Mouse (Mus musculus) ovary, adult 2 months (tissue): ENCODE measurements around the gene Smim7. TPM values are rescaled to one million over a fixed set of nuclear protein-coding genes. Genes with fewer than 3 reads are reported as not detected.

Source experiments
- polyA plus RNA-seq: library from polyadenylated mRNA; depleted of rRNA; stranded (reverse); fragments of >200 nt; gene quantifications from 2 replicates; pipeline ENCODE4 v1.2.3, GENCODE M21; 2012; rRNA removed

Smim7 gene
- polyA plus RNA-seq = 39.8 and 43.6 TPM in 2 replicates

DNA sequence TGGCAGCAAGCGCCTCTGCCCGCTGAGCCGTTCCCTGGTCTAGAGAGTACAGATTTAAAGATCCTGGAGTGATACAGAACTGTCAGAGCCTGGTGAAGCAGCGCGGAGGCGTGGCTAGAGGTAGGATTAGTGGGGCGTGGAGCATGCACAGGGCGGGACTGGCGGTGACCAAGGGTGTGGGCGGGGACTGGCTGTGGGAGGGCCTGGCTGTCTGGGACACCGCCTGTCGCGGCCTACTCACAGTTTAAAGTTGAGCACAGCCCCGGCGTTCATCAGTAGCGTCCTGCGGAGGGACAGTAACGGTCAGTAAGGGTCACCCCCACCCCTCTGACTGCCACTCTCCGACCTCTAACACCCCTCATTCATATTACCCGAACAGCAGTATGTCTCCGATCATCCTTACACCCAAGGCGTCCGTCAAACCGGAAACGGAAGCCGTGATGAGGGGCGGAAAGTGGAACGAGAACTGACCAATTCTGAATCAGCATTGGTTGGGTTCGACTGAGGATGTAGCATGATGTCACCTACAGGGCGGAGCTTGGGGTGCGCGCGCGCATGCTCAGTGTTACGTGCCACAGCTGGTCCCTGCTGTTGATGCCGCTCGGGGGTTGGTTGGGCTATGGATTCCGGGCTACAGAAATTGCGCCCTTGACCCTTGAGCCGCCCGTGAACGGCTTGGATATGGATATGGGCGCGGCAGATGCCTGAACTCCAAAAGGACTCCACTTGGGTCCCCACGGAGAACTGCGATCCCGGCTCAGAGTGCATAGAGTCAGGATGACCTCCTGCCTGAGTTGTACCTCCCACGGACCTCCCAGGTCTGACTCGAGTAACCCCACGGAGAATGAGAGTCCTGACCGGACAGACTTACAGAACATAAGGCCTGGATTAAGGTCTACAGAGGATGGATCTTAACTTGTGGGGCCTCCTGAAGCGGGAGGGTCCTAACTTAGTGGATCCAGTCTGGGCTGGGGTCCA, at the start of gene Smim7:
Smim7 (minus strand) TSS at position 456 of the 978 bp plus-strand sequence.

DNA sequence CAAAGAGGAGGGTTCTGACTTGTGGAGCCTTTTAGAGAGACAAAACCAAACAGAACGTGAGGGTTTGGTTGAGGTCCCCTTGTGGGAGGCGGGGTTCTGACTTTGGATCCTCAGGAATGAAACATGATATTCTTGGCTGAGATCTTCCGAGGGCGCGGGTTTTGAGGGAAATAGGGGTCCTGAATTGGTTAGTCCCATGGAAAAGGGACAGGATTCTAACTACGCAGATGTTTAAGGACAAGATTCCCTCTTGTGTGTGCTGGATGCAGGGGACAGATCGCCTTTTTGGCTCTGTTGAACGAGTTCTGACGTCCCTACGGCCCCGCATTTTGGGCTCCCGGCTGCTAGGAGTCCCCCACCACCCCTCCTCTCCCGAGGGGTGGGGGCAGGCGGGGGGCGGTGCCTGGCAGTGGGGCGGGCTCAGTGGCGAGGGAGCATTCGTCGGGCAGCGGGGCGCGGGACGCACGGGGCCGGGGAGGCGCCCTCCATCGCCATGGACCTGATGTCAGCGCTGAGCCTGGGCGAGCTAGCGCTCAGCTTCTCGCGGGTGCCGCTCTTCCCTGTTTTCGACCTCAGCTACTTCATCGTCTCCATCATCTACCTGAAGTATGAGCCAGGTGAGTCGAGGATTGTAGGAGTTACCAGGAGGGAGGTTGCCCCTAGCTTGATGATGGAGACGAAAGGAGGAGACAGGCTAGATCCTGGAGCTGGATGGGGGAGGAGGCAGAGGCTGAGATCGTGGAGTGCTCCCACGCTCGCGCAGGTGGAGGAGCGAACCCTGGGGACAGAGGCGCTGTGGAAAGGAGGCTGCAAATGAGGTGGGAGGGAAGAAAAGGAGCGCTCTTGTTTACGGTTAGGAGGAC, 954 bp upstream of the Smim7 start, which contains the start of gene Tmem38a:
Tmem38a (plus strand) TSS at position 445 of the 863 bp plus-strand sequence.

DNA sequence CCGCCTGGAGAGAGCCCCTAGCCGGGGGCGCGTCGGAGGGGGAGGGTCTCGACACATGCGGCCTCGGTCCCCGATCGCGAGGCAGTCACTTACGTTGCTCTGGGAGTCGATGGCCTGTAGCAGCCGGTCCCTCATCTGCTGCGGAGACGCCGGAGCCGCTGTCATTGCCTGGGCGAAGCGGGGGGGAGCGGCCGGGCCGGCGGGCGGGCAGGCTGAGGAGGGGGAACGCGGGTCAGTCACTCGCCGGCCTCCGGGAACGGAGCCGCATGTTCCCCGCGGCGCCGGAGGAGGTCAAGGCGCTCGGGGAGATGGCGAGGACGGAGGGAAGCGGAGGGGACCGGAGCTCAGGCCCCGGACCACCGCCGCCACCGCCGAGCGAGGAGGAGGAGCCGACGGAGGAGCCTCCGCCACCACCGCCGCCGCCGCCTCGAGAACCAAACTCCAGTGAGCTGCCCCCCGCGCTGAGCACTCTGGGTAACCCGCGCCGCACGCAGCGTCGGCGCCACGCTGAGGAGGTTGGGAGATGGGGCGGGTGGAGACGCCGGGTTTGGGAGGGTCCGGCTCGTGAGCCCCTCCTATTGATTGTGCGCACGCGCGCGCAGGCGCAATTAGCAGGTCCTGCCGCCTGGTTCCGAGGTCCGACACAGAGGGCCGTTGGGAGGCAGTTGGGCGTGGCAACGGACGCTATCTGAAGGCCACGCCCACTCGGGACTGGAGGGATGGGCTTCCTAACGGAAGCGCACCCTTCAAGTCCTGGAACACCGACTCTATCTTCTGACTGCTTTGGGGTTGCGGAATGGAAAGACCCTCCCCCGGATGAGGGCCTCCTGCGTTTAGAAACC, 22.9 kb downstream of the Smim7 start, which contains the start of gene Med26:
Med26 (minus strand) TSS at position 469 of the 842 bp plus-strand sequence.

Other genes starting within 250 kb of the Smim7 start
- gene Eps15l1, start 149.6 kb downstream of the Smim7 start, polyA plus RNA-seq = 51.1 and 52.0 TPM in 2 replicates
- 0.41 and 0.86 TPM in 2 replicates for gene Calr3, start 127.2 kb downstream of the Smim7 start, polyA plus RNA-seq
- 15.3 and 15.7 TPM in 2 replicates for gene 1700030K09Rik, start 127.2 kb downstream of the Smim7 start, polyA plus RNA-seq
- gene Cherp, start 95.9 kb downstream of the Smim7 start, polyA plus RNA-seq = 59.9 and 80.5 TPM in 2 replicates
- 88.6 and 92.3 TPM in 2 replicates for gene Slc35e1, start 78.5 kb downstream of the Smim7 start, polyA plus RNA-seq
- gene Med26, start 22.8 kb downstream of the Smim7 start, polyA plus RNA-seq = 31.9 and 33.3 TPM in 2 replicates
- 53.7 and 58.2 TPM in 2 replicates for gene Tmem38a, start 967 bp upstream of the Smim7 start, polyA plus RNA-seq
- gene Nwd1, start 75.6 kb upstream of the Smim7 start, polyA plus RNA-seq = 2.1 and 2.4 TPM in 2 replicates
- 219 and 256 TPM in 2 replicates for gene Sin3b, start 152.2 kb upstream of the Smim7 start, polyA plus RNA-seq
- gene F2rl3, start 190.8 kb upstream of the Smim7 start, polyA plus RNA-seq = 8.2 and 9.4 TPM in 2 replicates